Mouse (Mus musculus): Measurements from ENCODE around the gene Hoxd13. TPM values are rescaled to one million over a fixed set of nuclear protein-coding genes. Genes with fewer than 3 reads are reported as not detected.

The Hoxd13 gene
- total RNA-seq, 2 experiments from 2014 or later, result not detected

DNA sequence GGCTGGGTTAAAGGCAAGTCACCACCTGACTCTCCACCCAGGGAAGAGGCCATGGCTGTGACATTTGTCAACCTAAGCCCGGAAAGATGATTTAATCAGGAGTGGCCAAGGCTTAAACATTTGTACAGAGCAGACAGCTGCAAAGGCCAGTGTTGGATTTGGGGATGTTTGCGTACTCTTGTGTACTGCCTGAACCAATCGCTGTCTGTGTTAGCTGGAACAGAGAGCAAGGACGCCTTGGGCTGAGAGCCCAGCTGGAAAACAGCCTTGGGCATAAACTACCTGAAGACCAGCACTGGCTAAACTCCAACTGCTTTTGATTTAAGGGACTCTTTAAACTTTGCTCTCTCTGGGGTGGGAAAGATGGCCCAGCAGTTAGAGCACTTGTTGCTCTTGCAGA lies 40.6 kb downstream of the Hoxd13 start:
- DNase-seq, result peak; percentile 60

DNA sequence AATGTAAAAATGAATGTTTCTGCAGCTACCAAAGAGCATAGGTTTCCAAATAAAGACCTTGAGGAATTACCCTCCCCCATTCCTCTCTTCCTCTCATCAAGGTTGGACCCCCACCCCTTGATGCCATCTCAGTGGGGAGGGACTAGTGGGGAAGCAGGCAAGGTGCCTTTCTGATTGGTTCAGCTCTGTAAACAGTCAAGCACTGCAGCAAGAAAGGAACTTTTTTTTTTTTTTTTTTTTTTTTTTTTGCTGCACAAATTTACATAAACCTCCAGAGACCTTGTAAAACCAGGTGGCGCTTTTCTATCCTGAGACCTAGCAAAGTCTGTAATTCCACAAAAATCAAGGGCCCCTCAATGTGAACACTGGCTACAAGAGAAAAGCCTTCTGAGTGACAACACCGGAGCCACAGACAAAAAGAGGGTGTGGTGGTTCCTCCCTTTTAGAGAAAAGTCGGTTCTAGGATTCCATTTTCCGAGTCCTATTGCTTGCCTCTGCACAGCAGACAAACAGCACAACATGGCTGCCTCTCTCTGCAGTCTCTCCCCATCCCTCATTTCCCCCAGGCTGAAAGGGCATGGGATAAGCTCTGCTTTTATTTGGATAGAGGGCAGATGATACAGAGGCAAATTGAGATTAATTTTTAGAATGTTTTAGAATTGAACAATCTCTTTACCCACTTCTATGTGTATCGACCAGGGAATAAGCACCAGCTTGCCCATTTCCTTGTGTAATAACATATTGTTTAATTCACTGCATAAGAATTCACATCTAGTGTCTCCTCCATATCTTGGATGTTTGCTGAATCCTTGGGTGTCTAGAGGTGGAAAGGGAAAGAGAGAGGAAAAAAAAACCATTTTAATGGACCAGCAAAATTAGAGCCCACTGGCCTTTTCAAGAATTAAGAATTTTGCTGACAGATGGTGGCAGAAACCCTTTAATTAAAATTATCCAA lies 41.6 kb downstream of the Hoxd13 start:
- peak; percentile 4 for DNase-seq

DNA sequence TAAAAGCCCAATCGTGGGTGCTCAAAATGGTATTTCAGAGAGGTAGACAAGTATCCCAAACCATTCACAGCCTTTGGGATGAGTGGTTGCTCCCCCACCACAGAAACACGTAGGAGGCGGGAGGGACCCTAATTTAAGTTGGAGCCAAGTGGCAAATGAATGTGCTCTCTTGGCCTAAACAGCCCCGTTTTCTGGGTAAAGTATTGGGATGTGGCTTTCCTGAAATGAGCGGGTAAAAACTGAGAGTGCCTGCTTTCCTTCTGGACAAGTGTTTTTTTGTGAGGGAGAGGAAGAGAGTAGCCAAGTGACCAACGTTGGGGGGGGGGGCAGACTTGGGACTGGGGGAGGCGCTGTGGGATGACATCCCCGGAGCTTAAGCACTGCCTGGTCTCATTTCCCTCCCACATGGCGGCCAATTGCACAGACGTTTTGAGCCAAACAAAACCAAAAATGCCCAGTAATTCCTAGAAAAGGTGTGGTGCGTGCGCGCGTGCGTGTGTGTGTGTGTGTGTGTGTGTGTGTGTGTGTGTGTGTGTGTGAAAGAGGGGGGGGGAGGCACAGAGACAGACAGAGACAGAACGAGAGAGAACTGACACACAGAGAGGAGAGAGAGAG lies 42.9 kb downstream of the Hoxd13 start:
- DNase-seq, result peak; percentile 44

DNA sequence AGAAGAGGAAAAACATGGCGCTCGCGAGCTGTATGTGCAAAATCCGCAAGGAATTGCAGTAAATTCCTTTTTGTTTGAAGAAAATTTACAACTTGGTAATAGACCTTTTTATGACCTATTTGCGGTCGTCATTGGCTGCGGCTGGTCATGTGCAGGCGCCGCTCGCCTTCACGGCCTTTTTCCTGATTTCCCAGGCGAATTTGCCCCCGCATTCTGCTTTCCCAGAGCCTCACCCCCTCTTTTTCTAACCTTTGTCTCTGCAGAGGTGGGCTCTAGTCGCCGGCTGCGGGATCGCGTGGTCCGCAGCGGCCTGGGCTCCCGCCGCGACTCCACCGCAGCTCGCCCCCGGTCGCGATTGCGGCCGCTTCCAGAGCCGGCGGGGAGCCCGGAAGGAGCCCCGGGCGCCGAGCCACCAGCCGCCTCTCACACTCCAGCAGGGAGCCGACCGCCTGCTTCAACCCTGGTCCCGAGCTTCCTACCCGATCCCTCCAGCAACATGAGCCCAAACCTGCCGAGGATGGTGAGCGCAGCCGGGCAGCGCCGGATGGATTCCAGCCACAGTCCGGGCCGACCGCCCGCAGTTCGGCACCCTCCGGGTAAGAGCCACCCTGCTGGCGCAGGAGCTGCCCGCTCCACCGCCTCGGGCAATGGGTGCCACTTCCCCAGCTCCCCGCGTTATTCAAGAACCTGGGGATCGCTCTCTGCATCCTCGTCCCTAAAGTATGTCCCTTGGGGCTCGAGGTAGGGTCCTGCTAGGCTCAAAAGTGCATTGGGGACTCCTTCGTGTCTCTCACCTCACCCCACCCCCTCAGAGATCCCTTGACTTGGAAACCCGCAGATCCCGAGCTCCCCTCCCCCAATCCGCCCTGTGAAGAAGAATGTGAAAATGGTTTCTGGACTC lies 43.9 kb downstream of the Hoxd13 start, which contains the start of the genes Hoxd3 and Hoxd4:
Gene Hoxd3, plus strand, starts transcription at position 207 of the 901 bp plus-strand sequence.
Gene Hoxd4, plus strand, starts transcription at position 209 of the 901 bp plus-strand sequence.
- DNase-seq, result peak; percentile 70

DNA sequence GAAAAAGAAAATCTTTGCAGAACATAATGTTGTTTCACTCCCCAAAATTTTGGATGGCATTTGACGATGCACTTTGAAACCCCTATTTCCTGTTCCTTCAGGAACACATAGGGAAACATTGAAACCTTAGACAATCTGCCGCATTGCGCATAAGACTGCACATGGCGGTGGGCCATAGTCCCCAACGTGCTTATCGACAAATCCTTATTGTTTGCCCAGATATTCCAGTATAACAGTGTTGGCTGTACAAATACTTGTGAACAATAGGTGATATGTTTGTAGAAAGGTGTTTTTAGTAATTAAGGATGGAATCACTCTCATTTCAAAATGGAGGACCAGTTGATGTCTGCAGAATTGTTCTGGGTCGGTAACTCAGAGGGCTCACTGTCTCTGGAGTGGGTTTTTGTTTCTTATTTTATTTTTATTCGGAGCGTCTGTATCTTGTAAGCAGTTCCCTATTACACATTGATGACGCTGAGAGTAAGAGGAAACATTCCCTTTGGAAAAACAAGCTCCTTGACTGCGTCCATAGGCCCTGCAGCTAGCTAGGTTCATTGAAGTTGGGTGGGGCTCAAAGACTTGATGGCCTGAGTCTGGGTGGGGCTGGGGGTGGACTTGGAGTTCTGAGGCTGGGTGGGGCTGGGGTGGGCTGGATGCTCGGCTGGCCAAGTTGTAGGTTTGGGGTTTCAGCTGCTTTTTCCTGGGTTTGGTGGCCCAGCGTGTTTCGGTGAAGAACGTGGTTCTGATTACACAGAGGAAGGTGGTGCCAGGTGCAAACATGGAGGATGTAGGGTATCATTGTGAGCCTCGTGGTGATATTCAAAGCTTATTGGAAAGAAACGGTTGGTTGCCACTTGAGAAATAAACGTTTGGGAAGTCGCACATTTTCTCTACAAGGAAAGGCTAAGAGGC lies 45.4 kb downstream of the Hoxd13 start:
- peak; percentile 6 for DNase-seq

DNA sequence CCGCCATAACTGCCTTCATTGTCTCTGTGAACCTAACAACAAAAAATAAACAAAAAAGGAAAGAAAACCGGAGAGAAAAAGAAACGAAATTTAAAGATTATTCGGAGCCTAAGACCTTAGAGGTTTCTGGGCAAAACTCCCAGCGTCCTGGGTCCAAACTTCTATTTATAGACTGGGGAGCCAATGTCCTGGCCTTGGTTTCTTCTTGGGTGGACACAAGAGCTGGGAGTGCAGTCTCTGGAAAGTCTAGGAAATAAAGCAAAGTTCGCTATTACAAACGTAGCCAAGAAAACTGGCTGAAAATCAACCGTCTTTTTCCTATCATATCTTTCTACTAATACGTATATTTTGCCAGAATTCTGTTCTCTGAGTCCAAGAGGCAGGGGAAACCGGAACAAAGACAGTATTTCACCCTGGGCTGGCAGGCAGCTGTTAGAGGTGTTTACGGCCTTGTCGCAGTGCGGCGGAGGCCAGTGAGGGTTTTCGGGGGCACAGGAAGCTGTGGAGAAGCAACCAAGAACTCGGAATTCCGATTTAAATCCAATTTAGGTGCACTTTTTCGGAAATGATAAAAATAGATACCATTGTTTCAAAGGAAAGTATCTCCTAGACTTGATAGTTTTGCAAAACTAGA lies 46.2 kb downstream of the Hoxd13 start:
- DNase-seq, result peak; percentile 32

DNA sequence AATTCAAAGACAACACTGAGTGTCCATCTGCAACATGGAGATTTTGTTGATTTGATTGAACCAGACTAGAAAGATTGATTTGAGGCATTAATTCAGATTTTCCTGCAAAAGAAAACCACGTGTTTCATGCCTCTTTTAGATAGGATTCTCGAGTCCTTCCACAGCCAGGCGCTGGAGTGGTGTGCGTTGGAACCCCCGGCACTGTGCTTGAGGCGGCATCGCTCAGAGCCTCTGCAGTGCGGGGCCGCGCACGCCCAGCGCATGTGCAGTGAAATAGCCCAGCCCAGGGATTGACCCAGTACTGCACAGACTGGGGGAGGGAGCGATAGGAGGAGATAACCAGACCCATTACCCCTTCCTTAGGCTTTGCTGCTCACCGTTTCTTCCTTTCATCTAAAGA lies 46.8 kb downstream of the Hoxd13 start:
- peak; percentile 75 for DNase-seq

DNA sequence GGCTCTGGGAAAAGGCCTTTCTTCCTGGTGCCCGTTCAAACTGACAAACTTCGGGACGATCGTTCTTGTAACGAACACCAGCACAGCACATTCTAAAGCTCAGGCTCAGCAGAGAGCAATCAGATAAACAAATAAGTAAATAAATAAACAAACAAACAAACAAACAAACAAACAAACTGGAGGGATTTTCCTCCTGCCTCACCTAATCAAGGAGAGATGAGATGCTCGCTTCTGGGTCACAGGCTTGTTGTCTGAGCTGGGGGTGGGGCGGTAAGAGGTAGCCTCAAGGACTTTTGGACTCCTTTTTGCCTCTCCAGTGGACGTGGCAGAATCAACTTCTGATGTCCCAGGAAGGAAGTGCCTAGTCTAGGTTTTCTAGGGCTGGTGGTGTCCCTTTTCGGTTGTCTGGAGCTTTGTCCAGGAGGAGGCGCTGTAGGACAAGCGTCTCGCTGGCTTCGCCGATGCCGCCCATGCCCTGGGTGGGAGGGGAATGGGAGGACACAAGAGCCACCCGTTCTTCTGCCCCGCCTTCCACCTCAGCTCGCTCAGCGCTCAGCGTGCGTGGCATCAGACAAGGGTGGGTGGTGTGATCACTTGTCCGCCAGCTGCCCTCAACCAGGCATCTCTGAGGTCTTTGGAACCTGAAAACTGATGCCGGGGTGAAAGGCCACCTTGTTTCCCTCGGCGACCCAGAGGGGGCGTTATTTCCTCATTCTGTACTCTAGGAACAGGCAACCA lies 47.6 kb downstream of the Hoxd13 start:
- peak; percentile 97 for DNase-seq

DNA sequence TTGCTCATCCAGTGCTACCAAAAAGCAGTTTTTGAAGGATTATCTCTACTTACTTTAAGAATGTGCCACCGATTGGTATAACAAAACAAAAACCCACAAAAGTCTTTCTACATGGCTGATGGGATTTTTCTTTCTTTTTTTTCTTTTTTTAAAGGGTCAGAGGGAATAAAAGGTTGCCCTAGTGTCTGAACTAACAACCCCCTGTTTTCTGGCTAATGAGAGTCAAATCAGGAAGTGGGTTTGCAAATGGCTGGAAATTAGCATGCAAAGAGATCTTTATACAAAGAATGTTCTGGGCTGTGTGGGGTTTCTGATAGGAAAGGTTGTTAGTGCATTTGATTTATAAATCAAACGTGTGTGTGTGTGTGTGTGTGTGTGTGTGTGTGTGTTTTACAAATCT lies 52.3 kb downstream of the Hoxd13 start:
- no peak for DNase-seq

DNA sequence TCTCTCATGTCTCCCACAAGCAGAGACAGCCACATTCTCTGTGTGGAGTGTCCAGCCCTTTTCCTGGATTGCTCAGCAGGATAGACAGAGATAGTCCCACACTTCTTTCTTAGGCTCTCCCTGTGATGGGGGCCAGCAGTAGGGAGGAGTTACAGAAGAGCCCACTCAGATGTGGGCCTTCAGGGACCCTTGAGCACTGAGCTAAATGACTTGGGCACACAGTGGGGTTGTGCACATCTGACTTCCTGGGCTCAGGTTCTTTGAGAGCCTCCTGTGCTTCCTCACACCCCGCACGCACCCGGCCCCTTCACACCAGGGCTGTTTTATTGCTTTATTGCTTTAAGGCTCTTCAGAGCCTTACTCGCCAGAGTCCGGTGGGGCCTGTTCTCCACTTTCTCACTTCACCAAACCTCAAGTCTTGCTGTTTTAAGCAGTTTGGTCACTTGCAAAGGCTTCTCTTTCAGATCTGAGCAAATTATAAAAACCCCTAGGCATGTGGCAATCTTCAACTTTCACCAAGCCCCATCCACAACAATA lies 52.9 kb downstream of the Hoxd13 start:
- DNase-seq, result no peak

Small RNA genes lying within 50 kb of the gene (microRNA-seq; reads per million reads assigned to microRNA genes)
- not detected for gene Gm44463

Other genes with a start within 250 kb of the Hoxd13 start
- 10 to 100 TPM; 12.2 to 21.7 TPM for gene Lnpk, start 88.9 kb upstream of the Hoxd13 start, total RNA-seq (2021)
- not detected for gene Evx2, start 8.8 kb upstream of the Hoxd13 start, total RNA-seq (2021)
- gene Hoxd12, start 6.7 kb downstream of the Hoxd13 start, total RNA-seq (2021), result not detected
- gene Hoxd11, start 11.2 kb downstream of the Hoxd13 start, total RNA-seq (2021), result not detected
- under 1 TPM; 0.15 to 0.27 TPM for gene Hoxd10, start 23.6 kb downstream of the Hoxd13 start, total RNA-seq (2021)
- gene Hoxd9, start 29.4 kb downstream of the Hoxd13 start, total RNA-seq (2021), result 1 to 10 TPM; 4.6 TPM
- gene Hoxd8, start 36.3 kb downstream of the Hoxd13 start, total RNA-seq (2021), result 10 to 100 TPM; 25.0 to 26.2 TPM
- under 1 TPM; 0.33 to 0.42 TPM for gene Hoxd3, start 43.6 kb downstream of the Hoxd13 start, total RNA-seq (2021)
- 10 to 100 TPM in 1 of 2 experiments, 1 to 10 TPM in 1; 7.0 to 18.8 TPM for gene Hoxd4, start 43.6 kb downstream of the Hoxd13 start, total RNA-seq (2021)
- 1 to 10 TPM in 1 of 2 experiments, under 1 TPM in 1; 0.69 to 1.7 TPM for gene Gm28230, start 58.4 kb downstream of the Hoxd13 start, total RNA-seq (2021)
- gene Hoxd1, start 94.7 kb downstream of the Hoxd13 start, total RNA-seq (2021), result not detected
- 100 to 1,000 TPM; 107 to 135 TPM for gene Mtx2, start 157.5 kb downstream of the Hoxd13 start, total RNA-seq (2021)

Data from adrenal gland, postnatal 10 days (tissue).